Mouse (Mus musculus): ENCODE measurements around the gene Slc38a11. TPM values are rescaled to one million over a fixed set of nuclear protein-coding genes. Genes with fewer than 3 reads are reported as not detected.

Slc38a11 gene
- polyA plus RNA-seq, 1 experiment from 2014 or later = 1.5 TPM

DNA sequence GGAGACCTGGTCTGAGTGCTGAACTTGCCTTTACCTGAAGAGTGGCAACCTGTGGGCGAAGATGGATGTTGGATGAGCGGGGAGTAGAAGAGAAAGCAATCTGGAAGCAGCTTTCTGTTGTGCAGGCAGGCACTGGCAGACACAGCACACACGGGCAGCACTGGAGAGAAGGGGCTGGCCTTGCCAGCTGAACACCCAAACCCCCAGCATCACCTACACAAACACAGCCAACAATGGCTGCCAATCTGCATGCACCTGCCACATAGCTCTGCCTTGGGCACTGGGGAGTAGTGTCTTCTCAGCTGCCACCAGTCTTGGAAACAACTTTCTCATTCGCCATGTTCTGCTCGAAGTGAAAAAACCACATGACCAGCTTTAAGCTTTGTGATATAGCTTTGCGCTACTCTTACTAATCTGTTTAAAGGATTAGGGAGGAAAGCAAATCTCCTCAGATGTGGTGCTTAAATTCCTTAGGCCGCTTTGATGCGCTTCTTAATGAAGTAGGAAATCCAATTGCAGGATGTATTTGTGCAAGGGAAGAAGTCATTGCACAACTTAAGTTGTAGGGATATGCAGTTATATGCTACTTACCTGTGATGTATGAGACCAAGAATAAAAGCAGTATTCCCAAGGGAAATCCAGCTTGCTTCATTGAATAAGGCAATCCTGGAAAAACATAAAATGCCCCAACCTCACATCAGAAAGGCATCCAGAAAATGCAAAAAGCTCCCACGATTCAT is 2.9 kb downstream of the Slc38a11 start:
- Histone ChIP-seq H3K9me3 (no peaks in the 10 kb centered on the region), H3K9ac (no peak overlapping the region), H3K27me3 (no peaks in the 10 kb centered on the region), H3K4me2 (no peak overlapping the region), H3K4me1 (replicated peaks) (peaks cover 8% of the 10 kb centered on the region), H3K36me3 (no peaks in the 10 kb centered on the region), H3K27ac (replicated peaks) (no peak overlapping the region), H3K4me3 (no peak overlapping the region)
- ATAC-seq (ENCODE audit: low read depth) = no peak
- WGBS = 88% methylated on average over 9 of the region's 9 CpGs

DNA sequence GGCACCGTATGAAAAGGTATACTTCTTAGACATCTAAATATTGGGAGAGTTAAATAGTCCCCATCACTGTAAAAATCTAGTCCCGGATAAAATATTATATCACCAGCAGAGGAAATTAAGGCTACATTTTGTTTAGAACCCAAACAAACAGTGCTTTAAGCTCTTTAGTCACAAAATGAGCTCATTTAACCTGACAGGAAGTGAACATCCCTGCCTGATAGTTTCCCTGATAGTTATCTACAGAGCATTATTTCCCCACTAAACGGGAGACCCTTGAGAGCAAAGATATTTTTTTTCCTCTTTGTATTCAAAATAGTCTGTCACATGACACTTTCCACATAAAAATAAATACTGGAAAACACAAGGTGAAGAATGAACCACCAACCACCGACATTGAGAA is 16.5 kb downstream of the Slc38a11 start:
- Histone ChIP-seq H3K4me3 (no peak overlapping the region), H3K27me3 (no peaks in the 10 kb centered on the region), H3K27ac (replicated peaks) (0 out of 2 replicates have a peak overlapping the region, but pooled peaks have one; percentile 56), H3K4me2 (no peak overlapping the region), H3K4me1 (replicated peaks) (no peaks in the 10 kb centered on the region; the same call in 1 of the 2 replicates), H3K36me3 (no peaks in the 10 kb centered on the region), H3K9me3 (no peaks in the 10 kb centered on the region), H3K9ac (no peak overlapping the region)
- no peak for ATAC-seq (ENCODE audit: low read depth)
- 67% methylated on average over 4 of the region's 4 CpGs for WGBS

DNA sequence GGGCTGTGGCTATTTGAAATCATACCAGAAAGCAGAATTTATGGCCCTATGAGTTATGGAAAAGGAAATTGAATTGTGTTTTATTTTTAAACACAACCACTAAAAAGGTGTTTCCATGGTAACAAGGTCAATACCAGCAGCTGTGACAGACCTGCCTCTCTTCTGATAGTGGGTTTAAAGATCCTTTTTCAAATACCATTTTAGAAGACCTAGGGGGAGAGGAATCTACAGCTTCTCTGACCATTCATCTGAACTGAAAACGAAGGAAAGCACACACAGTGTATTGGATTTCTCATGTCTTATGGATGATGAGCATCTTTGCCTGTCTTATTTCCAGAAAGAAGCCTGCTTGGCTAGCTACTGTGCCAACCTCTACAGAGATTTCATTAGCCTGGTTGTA is 16.9 kb downstream of the Slc38a11 start:
- no peaks in the 10 kb centered on the region for H3K36me3 ChIP-seq
- no peak overlapping the region for H3K4me2 ChIP-seq
- H3K9ac ChIP-seq = no peak overlapping the region
- no peaks in the 10 kb centered on the region for H3K27me3 ChIP-seq
- H3K9me3 ChIP-seq = no peaks in the 10 kb centered on the region
- 0 out of 2 replicates have a peak overlapping the region, but pooled peaks have one; percentile 56 for H3K27ac ChIP-seq (replicated peaks)
- H3K4me3 ChIP-seq = no peak overlapping the region
- 55% methylated on average over 1 of the region's 1 CpGs for WGBS
- no peak for ATAC-seq (ENCODE audit: low read depth)
- no peaks in the 10 kb centered on the region; the same call in 1 of the 2 replicates for H3K4me1 ChIP-seq (replicated peaks)

DNA sequence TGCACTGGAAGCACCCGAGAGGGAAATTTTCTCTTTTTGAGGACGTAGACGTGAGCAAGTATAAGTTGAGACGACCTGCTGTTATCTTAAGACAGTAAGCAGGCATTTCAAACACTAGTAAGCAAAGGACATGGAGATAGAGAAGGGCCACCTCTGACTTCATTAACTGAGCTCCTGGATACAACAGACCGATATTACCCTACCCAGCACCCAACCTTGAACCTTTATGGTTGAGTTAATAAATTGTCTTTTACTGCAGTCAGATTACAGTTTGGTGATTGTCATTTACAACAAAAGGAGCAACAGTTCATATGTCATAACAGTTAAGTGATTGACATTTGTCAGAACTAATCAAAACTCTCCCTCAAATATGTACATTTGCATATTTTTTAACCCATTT is 17.8 kb downstream of the Slc38a11 start:
- no peaks in the 10 kb centered on the region; the same call in 1 of the 2 replicates for H3K4me1 ChIP-seq (replicated peaks)
- H3K9me3 ChIP-seq = no peaks in the 10 kb centered on the region
- no peak overlapping the region for H3K4me3 ChIP-seq
- H3K27me3 ChIP-seq = no peaks in the 10 kb centered on the region
- H3K9ac ChIP-seq = no peak overlapping the region
- no peaks in the 10 kb centered on the region for H3K36me3 ChIP-seq
- no peak overlapping the region for H3K4me2 ChIP-seq
- H3K27ac ChIP-seq (replicated peaks) = no peak overlapping the region
- ATAC-seq (ENCODE audit: low read depth) = no peak
- WGBS = 89% methylated on average over 5 of the region's 5 CpGs

DNA sequence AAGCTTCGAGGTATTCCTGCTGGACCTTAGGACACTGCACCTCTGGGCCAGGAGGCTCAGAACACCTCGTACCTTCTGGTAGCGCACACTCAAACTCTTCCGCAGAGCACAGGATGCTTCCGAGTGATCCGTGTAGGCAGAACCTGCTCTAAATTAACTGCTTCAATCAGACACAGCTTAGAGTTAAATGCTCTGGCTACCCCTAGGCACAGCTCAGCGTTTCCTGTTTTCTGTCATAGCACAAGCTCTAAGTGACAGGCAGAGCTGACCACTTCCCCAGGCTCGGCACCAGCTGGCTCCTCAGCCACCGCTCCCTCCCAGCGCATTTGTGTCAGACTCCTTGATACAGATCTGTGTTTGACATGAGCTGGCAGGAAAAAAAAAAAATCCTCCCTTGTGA is 21.8 kb downstream of the Slc38a11 start:
- ATAC-seq (ENCODE audit: low read depth) = no peak
- Histone ChIP-seq H3K9me3 (no peaks in the 10 kb centered on the region), H3K4me2 (no peak overlapping the region), H3K36me3 (no peaks in the 10 kb centered on the region), H3K9ac (no peak overlapping the region), H3K27me3 (no peaks in the 10 kb centered on the region), H3K4me1 (replicated peaks) (peaks cover 8% of the 10 kb centered on the region; the same call in 1 of the 2 replicates), H3K27ac (replicated peaks) (no peak overlapping the region), H3K4me3 (no peak overlapping the region)
- 83% methylated on average over 10 of the region's 10 CpGs for whole genome bisulfite sequencing

DNA sequence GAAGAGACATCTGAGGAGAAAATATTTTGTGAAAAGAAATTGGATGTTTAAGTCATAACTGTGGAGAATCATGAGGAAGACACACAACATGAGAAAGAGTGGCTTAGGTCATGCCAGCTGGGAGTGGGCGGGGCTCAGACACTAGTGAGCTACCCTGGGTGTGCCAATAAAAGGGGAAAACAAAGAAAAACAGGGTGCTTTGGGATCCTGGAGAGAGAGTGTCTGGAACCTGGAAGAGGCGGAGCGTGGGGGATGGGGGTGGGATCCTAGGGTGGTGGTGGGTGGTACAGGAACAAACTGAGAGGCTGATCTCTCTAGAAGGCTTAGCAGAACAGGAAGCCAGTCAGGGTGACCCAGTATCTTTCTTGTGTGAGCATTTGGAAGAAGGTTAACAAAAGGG is 23.0 kb downstream of the Slc38a11 start:
- Histone ChIP-seq H3K4me2 (no peak overlapping the region), H3K9me3 (no peaks in the 10 kb centered on the region), H3K9ac (no peak overlapping the region), H3K36me3 (no peaks in the 10 kb centered on the region), H3K4me3 (no peak overlapping the region), H3K27me3 (no peaks in the 10 kb centered on the region), H3K4me1 (replicated peaks) (0 out of 2 replicates have a peak, but pooled peaks cover 9% of the 10 kb centered on the region), H3K27ac (replicated peaks) (no peak overlapping the region)
- 73% methylated on average over 3 of the region's 3 CpGs for WGBS
- no peak for ATAC-seq (ENCODE audit: low read depth)

DNA sequence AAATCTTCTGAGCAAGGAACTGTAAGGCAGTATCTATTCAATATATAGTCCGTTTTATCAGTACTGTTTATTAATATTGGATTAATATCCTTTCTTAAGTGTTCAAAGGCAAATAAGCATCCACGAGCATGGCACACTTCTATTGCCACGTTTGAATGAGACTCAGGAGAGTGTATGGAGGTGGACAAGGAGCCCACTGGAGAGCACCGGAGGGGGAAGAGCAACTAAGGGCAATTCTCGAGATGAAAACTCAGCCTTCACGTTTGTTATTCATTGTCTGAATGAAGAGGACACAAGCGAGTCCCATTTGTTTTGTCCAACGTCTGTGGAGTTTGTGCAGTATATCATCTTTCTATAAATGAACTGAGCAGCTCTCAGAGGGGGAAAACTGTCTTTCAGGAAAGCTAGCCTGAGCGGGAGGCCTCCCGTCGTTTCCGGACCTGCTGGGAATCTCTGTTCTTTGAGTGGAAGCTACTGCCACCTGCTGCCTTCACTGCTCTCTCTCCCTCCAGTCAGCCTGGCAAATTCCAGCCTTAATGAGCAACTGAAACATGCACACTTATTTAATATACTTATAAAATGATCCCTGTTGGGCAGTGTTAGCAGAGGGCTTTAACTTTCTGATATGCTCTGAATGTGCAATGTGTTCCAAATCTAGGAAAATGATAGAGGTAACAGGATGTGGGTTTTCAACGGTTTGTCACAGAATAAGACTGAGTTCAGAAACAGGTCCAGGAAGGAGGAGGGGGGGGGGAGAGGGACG is 26.3 kb downstream of the Slc38a11 start:
- Histone ChIP-seq H3K9me3 (no peaks in the 10 kb centered on the region), H3K4me1 (replicated peaks) (0 out of 2 replicates have a peak, but pooled peaks cover 9% of the 10 kb centered on the region), H3K9ac (no peak overlapping the region; the same call in 1 of the 2 replicates), H3K4me2 (peak overlapping the region; percentile 21; the same call in 1 of the 2 replicates), H3K36me3 (no peaks in the 10 kb centered on the region), H3K27ac (replicated peaks) (no peak overlapping the region), H3K27me3 (no peaks in the 10 kb centered on the region), H3K4me3 (no peak overlapping the region)
- WGBS = 16% methylated on average over 14 of the region's 14 CpGs
- peak; percentile 80 for ATAC-seq (ENCODE audit: low read depth)

DNA sequence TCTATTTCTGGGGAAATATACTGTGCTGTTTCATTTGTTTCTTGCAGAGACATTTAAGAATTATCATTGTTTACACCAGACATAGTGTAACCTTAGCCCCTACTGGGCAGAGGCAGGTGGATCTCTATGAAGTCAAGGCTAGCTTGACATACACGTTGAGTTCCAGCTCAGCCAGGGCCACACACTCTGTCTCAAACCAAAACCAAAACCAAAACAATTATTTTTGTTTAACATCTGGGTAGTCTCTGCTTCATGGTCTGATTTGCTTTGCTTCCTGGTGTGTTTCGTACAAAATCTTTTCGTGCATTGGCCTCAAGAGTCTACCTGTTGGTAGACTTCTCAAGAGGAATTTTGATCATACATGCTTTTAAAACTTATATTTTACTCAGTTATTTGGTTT is 27.2 kb downstream of the Slc38a11 start:
- 86% methylated on average over 3 of the region's 3 CpGs for WGBS
- H3K4me3 ChIP-seq = no peak overlapping the region
- H3K4me2 ChIP-seq = no peak overlapping the region
- H3K4me1 ChIP-seq (replicated peaks) = 0 out of 2 replicates have a peak, but pooled peaks cover 9% of the 10 kb centered on the region
- H3K36me3 ChIP-seq = no peaks in the 10 kb centered on the region
- H3K9ac ChIP-seq = no peak overlapping the region
- H3K9me3 ChIP-seq = no peaks in the 10 kb centered on the region
- H3K27ac ChIP-seq (replicated peaks) = no peak overlapping the region
- no peak for ATAC-seq (ENCODE audit: low read depth)
- H3K27me3 ChIP-seq = no peaks in the 10 kb centered on the region

DNA sequence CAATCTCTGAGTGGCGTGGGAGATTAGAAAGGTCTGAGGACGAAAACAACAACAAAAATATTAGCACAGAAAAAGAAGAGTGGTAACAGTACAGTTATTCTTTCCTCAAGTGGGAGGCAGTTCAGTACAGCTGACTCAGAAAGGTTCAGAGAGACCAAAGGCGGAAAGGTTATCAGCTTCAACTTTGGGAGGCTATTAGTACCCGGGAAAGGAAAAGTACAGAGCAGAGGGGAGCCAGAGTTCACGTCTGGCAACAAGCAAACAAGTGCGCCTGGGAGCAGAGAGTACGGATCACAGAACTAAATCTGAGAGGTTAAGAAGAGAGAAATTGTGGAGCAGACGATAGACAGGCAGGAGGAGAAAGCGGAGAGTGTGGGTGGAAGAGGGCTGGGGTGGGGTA is 29.7 kb downstream of the Slc38a11 start:
- H3K27ac ChIP-seq (replicated peaks) = no peak overlapping the region
- no peaks in the 10 kb centered on the region for H3K9me3 ChIP-seq
- H3K4me2 ChIP-seq = no peak overlapping the region
- no peak overlapping the region for H3K4me3 ChIP-seq
- H3K4me1 ChIP-seq (replicated peaks) = 0 out of 2 replicates have a peak, but pooled peaks cover 9% of the 10 kb centered on the region
- ATAC-seq (ENCODE audit: low read depth) = no peak
- no peaks in the 10 kb centered on the region for H3K36me3 ChIP-seq
- 83% methylated on average over 9 of the region's 9 CpGs for WGBS
- no peaks in the 10 kb centered on the region for H3K27me3 ChIP-seq
- no peak overlapping the region for H3K9ac ChIP-seq

DNA sequence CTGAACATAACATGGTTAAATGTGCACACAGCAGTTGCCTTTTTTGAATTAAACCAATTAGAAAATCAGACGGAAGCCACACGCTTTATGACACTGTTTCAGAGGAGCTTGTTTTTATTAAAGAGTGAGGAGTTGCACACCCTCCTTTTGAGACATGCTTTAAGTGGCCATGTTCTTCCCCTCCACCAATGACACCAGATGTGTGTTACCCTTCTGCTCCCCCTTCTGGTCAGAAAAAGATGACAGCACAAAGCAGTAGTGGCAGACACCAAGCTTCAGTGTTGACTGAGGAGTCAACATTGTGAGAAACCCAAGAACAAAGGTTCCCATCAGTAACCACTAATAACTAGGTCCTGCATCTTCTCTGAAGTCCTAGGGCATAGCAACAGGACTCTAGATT is 32.5 kb downstream of the Slc38a11 start:
- Histone ChIP-seq H3K4me2 (no peak overlapping the region), H3K9me3 (no peaks in the 10 kb centered on the region), H3K9ac (no peak overlapping the region), H3K36me3 (no peaks in the 10 kb centered on the region), H3K27me3 (no peaks in the 10 kb centered on the region), H3K4me1 (replicated peaks) (no peaks in the 10 kb centered on the region), H3K4me3 (no peak overlapping the region), H3K27ac (replicated peaks) (no peak overlapping the region)
- ATAC-seq (ENCODE audit: low read depth) = peak; percentile 19; the same call in 1 of the 2 replicates
- 77% methylated on average over 2 of the region's 2 CpGs for WGBS

DNA sequence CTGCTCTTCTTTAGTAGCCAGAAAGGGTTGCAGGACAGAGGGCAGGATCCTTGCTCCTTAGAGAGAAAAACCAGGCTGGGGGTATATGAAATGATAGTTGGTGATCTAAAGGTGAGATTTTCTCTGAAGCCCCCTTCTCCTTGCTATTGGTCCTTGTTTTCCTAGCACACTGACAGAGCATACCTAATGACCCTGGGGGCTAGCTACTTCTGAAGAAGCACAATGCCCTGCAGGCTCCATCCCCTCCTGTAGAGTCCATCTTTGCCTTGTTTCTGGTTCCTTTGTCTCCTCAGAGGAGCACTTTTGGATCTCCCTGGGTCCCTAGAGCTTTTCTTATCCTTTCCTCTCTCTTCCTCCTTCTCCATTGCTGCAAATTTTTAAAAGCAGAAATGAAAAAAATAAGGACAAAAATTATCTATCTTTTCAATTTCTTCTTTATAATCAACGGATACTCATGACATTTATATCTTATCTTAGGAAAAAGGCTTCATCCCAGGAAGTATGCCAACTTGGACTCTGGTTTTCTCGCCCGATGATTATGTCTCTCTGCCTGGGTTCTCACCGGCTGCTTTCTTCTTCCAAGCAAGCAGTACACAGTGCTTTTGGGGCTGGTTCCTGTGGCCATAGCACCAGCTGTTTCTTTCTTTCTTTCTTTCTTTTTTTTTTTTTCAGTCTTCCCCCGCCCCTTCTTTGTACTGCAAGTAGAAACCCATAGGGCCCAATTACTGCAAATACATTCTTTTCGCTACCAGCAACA is 41.7 kb downstream of the Slc38a11 start:
- H3K4me3 ChIP-seq = no peak overlapping the region
- no peak overlapping the region for H3K27ac ChIP-seq (replicated peaks)
- H3K27me3 ChIP-seq = no peaks in the 10 kb centered on the region
- H3K9me3 ChIP-seq = no peaks in the 10 kb centered on the region
- no peaks in the 10 kb centered on the region for H3K4me1 ChIP-seq (replicated peaks)
- WGBS = 65% methylated on average over 6 of the region's 6 CpGs
- no peak overlapping the region for H3K4me2 ChIP-seq
- no peak for ATAC-seq (ENCODE audit: low read depth)
- H3K9ac ChIP-seq = no peak overlapping the region
- no peaks in the 10 kb centered on the region for H3K36me3 ChIP-seq

DNA sequence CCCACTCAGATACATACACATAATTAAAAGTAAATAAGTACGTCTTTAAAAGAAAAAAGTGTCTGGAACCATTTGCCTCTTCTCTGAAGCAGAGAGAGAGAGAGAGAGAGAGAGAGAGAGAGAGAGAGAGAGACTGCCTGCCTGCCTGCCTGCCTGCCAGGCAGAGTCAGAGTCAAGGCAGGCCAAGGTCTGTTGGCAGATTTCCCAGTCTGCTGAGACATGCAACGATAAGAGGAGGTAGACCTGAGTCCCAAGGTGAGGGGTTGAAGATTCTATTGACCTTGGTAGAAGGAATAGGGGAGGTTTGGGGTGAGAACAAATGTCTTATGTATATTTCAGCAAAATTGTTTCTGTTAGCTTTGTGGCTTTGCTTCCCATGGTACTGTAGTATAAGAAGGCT is 42.9 kb downstream of the Slc38a11 start:
- ATAC-seq (ENCODE audit: low read depth) = no peak
- H3K4me2 ChIP-seq = no peak overlapping the region
- H3K9me3 ChIP-seq = no peaks in the 10 kb centered on the region
- no peaks in the 10 kb centered on the region for H3K4me1 ChIP-seq (replicated peaks)
- no peaks in the 10 kb centered on the region for H3K36me3 ChIP-seq
- WGBS = 62% methylated on average over 2 of the region's 2 CpGs
- H3K27ac ChIP-seq (replicated peaks) = no peak overlapping the region
- no peaks in the 10 kb centered on the region for H3K27me3 ChIP-seq
- no peak overlapping the region for H3K4me3 ChIP-seq
- no peak overlapping the region for H3K9ac ChIP-seq
